Mouse (Mus musculus) liver, postnatal 0 days (tissue): Measurements from ENCODE around the gene Igfbpl1.

Experiments
- CTCF ChIP-seq: sonication (generic); IDR thresholded peaks from 2 replicates; pipeline ENCODE4 v1.5.1; 2016; ENCODE audit warnings: antibody characterized with exemption, low read depth
- EP300 ChIP-seq: IDR thresholded peaks from 2 replicates; pipeline ENCODE4 v1.6.1; 2016; ENCODE audit warnings: antibody characterized with exemption, low read depth, mild to moderate bottlenecking

DNA sequence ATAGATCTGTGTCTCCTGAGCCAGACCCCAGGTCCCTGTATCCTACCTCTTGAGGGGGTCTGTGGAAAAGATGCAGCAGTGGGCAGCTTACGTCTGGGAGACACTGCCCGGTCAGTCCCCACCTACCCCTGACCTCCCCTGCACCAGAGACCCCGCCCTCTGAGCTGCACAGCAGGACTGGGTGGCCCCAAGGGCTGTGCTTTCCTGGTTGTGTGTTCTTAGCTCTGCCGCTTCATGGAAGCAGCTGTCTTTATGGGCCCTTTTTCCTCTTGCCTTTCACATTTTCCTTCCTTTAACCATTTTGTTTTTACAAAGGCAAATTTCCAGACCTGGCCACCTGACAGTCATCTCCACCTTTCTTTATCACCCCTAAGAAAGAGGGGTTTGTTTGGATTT is 56.1 kb downstream of the Igfbpl1 start:
- TF ChIP-seq CTCF (no peak), EP300 (no peak)
